10 mouse cellular contexts compared by ENCODE assay signal in the genomic region with DNA sequence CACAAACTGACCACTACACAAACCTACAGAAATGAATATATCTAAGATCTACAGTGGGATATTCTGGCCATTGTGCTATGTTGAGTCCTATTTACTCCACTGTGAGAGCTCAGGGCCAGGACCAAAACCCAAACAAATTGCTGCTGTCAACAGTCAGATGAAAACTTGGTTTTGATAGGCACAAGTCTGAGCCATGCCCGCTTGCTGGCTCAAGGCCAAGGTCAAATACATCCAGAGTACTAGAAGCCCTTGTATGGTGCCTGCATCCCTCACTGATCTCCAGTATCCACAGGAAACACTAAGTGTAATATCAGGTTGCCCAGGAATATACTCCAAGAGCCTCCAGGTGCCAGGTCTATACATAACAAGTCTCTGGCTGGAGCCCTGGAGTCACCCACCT. TPM values are rescaled to one million over a fixed set of nuclear protein-coding genes. Genes with fewer than 3 reads are reported as not detected.
"Had no signal": no experiment of that assay in that cellular context is flagged by ENCODE, and none has a peak within 500 bp of the region (broad histone marks: within the 10 kb centered on the region; RNA-seq: fewer than 3 reads in every experiment).

No protein-coding gene starts in this region.

- DNase-seq: kidney, adult 2 months; layer of hippocampus, adult 9-11 months; liver, postnatal 0 days; lung, embryonic 14.5 days; thymus, postnatal 25 days had no signal

RNA-seq across cellular contexts. Expression of a gene that starts 21.2 kb away (rescaled TPM):
- total RNA-seq: megakaryocyte, adult 5-6 weeks; neutrophil, adult 5-6 weeks had no signal
- polyA plus RNA-seq: liver, embryonic 11.5 days; liver, embryonic 14.5 days; liver, postnatal 0 days; macrophage had no signal
